Mouse (Mus musculus) cerebellum, postnatal 25 days (tissue): Measurements from ENCODE around the gene Ptpn18.
"Not testable (repeated sequence)": the region's sequence is repeated elsewhere in the genome, so short reads cannot be mapped to it uniquely, and the experiment has no call there.

ENCODE experiments used
- DNase-seq, 2 experiments: peaks; one replicate each; pipeline ENCODE4 v3.0.0; 2021; ENCODE audit warnings: mixed read lengths in 2 of 2

The Ptpn18 gene

DNA sequence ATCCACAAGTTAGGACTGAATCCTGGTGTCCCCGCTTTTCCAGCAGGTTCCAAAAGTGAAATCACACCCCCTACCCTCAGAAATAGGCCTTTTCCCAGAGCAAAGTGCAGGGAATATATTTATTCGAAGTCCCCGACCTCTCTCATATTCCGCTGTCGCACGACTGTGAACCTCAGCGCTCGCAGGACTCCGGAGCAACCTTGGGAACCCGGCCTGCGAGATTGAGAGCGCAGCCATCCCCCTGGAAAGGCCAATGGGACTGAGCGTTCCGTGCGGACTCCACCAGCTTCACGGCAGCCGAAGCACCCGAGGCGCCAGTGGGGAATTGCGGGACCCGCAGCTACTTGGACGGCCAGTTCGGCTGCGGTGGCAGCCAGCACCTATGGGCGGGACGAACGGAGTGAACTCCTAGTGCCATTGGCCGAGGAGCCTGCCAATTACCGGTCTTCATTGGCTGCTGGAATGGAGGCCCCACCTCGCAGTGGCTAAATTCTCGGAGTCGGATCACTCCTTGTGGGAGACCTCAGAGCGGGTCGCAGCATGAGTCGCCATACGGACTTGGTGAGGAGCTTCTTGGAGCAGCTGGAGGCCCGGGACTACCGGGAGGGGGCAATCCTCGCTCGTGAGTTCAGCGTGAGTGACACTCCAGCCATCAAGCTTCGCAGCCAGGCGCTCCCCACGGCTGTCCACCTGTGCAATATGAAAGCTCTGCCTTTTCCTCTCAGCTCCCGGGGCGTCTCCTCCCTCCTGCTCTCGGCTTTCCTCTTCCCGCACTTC lies at the start of gene Ptpn18:
TSS of gene Ptpn18 (plus strand) at position 479 of the 777 bp plus-strand sequence.
- DNase-seq, result peak; percentile 97 to 99

DNA sequence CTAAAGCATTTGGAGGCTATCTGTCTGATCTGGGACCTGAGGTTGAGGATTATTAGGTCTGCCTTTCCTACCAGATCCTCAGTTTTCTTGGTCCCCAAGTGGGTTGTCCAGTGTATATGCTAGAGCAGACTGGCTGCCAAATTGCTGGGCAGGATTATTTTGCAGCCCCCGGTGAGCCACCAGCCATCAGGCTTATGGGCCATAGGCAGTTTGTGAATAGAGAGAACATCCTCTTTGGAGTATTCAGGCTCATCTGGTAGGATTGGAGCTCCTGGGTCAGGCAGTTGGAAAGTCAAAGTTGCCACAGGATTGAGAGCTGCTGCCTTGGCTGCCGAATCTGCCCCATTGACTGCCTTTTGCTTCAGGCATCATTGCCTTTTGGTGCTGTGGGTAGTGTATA lies 31.1 kb upstream of the Ptpn18 start:
- no peak for DNase-seq

DNA sequence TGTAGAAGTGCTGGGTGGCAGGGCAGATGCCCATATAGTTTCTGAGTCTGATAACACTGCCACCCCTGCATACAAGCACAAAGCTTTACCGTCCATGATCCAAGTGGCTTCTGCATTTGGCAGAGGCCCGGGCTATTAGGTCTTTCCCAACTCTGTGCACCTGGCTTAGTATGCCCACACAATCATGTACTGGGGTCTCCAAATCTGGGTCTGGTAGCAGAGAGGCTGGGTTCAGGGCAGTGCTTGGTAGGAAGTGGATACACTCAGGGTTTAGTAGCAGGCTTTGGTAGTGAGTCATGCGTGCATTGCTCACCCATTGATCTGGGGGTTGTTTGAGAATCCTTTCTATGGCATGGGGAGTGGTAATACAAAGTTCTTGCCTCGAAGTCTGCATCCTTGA lies 30.3 kb upstream of the Ptpn18 start:
- DNase-seq, result no peak

DNA sequence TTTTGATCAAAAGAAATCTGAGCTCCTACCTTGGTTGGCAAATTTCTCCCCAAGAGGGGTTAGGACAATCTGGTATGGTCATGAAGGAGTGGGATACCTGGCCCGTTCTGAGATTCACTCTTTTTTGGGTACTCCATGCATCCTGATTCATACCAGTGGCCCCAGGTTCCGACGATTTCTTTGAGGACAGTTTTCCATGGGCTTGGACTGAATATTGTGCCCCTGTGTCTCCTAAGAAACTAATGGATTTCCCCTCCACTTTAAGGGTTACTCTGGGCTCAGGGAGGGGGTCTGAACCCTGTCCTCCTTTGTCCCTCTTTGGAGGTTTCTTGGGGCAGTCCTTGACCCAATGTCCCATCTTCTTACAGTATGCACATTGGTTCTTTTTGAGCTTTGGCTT lies 28.6 kb upstream of the Ptpn18 start:
- DNase-seq, result no peak

DNA sequence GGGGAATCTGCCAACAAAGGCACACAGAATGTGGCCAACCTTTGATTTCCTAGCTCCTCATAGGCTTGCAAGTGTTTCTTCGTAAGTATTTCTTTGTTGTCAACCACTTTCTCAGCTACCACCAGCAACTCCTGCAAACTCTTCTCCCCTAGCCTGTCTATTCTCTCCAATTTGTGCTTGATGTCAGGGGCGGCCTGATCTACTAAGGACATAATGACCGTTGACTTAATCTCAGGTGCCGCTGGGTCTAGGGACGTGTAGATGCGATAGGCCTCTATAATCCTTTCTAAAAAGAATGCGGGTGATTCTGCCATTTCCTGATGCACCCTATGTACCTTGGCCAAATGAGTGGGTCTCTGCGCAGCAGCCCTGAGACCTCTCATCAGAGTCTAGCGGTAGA lies 28.1 kb upstream of the Ptpn18 start:
- DNase-seq, result no peak

DNA sequence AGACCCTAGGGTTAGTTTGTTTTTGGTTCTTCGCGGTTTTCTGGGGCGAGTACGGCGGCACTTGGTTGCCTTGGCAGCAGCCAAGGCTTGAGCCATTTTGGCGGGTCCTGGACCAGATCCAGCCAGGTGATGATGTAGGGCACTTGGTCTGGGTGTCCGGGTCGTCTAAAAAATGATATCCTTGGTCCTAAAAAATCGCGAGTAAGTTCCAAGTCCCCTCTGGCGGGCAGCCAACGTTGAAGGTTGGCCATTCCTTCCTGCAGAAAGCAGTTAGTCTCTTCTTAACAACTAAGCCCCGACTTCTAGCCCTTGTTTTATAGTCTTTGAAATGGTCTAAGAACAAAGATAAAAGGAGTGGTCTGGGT lies 27.2 kb upstream of the Ptpn18 start:
- DNase-seq, result peak; percentile 43 to 64

DNA sequence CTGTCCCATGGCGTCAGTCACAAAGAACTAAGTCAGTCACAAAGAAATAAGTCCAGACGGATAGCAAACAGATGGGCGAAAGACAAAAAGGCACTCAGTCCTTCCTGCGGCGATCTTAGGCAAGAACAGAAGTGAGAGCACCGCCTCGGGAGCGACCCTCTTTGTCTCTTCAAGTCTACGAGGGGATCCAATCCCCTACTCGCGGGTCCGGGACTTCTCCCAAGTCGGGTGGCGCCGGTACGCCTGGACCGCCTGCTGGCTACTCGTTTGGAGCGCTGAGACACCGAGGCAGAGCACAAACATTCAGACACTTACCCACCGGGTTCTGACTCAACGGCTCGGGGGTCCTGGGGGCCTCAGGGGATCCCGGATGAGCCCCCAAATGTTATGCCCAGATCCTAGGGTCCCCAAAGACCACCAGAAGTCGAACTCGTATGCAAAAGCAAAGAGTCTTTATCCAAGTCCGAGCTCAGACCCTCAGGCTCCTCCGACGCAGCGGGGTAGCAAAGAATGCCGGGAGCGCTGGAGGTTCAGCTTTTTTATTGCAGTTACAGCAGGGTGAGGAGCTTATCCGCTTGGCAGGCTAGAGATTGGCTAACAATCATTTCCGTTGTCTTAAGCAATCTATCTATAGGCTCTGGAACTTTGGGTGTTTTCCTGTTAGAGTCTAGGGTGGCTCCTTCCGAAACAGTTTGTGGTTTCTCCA lies 26.6 kb upstream of the Ptpn18 start:
- peak; percentile 44 to 47 for DNase-seq

DNA sequence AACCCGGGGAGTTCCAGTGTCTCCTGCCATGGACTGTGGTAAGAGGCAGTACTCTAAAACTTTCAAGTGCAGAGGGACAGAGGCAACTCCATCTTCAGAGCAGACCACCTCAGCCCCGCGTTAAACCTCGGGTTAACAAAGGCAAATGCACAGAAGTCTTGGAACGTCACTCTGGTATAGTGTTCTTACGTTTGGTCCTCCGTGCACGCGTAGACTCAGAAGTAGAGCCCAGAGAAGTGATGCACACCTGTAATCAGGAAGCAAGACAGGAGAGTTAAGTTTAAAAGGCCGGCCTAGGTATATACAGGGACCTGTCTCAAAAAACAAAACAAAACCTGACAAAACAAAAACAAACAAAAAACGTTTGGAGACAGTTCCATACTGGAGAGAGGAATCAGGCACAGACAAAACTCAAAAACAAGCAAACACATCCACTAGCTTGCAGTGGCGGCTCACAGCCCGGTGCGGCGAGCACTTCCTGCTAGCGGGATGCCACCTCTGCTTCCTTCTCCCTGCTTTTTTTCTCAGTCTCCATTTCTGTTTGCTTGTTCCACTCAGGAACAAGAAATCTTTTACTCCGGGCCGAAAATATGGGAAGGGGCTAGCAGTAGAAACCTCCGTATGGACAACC lies 25.6 kb upstream of the Ptpn18 start:
- peak; percentile 47 to 52 for DNase-seq

DNA sequence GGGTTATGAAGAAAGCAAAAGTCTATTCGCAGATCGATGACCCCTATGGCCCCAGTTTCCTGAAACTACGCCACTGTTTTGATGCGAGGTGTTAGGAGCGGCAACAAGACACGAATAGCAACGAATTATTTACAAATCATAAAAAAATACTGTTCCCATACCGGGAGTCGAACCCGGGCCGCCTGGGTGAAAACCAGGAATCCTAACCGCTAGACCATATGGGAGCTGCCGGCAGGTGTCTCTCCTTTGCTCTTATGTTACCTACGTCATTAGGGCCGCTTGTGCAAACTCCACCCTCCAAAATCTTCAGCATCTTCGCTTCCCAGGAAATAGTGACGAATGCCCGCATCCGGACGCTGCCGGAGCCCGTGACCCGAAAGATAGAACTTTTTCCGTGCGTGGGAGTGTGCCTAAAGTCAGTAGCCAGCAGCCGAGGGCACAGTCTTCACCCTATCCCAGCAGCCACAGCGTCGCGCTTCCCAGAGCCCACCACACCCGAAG lies 24.9 kb upstream of the Ptpn18 start:
- DNase-seq, result peak; percentile 95 to 98

DNA sequence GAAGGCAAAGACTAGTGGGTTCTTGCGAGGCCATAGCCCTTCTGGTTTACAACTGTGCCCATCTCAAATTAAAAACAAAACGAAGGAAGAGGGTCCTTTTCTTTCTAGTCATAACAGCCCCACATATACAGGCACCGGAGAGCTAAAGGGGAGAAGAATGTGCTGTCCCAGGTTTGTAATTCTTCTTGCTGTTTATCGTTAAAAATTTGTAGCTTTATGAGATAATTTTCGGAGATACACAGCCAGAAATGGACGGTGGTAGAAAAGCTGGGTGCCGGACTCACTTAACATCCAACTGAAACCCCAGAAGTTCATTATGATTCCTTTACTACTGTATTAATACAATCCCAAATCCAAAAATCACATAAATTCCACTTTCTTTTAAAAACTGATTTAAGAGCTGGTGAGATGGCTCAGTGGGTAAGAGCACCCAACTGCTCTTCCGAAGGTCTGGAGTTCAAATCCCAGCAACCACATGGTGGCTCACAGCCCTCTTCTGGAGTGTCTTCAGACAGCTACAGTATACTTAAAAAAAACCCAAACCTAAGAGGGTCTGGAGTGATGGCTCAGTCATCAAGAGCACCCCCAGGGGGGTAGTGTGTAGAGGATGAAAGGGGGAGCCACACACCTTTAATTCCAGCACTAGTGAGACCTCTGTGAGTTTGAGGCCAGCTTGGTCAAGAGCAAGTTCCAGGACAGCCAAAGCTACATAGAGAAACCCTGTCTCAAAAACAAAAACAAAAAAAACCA lies 24.0 kb upstream of the Ptpn18 start:
- DNase-seq, result no peak

DNA sequence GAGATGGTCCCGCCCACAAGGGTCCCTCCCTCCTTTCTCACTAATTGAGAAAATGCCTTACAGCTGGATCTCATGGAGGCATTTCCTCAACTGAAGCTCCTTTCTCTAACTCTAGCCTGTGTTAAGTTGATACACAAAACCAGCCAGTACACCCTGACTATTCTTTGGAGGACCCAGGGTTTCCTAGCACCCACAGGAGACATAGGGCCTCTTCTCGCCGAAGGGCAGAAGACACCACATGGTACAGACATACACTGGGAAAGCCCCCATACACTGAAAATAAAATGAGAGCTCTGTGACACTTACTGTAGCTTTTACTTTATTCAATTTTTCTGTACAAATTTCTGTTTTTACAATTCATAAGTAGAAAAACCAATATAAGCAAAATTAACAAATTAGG lies 23.2 kb upstream of the Ptpn18 start:
- no peak for DNase-seq

DNA sequence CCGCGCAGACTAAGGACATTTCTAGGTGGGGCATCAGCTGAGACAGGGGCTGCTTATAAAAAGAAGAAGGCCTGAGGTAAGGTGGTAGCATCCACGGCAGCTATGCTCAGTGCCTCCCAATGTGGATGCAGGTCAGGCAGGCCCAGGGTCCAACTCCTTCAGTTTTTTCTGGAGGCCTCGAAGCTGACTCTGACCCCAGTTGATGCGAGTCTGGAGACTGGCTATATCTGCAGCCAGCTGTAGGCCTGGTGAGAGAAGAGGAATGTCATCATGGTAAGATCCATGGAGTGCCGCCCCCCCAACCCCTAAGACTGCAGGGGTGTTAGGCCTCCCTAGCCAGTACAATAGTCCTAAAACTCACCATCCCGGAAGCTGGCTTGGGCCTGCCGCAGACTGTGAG lies 22.2 kb upstream of the Ptpn18 start:
- DNase-seq, result not testable (repeated sequence)

DNA sequence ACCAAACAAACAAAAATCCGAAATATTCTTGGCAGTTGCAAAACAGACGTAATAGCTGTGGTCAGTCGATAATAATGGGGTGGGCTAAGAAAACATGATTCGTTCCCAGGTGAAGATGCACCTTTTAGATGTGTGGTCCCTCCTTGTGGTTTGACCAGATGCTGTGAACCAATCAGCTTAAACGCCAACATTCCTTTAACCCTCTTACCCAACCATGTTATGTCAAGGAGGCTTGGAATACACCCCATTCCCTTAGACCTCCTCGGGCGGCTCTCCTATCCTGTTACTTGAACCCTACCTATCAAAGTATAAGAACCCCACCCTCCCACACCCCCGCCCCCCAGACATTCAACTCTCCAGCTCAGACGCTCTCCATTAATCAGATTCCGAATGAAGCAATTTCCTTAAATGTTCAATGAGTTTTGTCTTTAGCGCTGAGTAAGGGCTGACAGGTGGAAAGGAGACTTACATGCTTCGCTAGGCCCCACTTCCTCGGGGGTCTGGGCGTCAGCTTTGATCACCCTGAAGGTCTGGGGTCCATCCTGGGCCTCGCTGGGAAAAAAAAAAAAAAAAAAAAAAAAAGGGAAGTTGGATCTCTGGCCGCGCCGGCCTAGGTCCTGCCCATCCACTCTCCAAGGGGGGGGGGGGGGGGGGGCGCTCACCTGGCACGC lies 21.0 kb upstream of the Ptpn18 start:
- DNase-seq, result no peak

DNA sequence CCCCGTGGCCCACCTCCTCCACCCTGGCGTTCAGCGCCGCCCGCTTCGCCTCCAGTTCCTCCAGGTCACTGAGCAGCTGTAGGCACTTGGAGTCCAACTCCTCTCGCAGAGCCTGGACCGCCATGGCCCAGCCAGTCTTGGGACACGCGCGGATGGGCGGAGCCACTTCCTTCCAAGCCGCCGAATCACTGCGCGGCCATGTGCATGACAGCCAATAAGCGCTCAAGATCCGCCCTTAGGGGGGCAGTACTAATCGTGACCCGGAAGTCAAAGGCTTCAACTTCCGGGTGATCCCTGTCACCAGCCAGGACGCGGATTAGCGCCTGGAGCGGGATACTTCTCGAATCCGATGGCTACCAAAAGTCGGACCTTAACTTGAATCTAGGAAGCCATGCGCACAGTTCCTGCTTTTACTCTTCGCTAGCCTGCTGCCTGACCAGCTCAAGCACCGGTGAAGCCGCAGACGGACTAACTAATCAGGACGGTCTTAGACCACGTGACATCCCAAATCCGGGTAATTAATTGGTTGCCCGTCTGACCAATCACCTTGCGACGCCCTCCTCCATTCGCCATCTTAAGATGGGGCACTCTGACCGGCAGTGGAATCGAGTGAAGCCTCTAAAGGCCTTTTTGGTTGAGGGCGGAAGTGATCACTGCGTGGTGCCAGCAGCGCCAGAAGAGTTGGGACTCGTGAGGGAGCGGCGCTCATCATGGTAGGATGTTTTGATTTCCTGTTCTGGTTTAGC lies 20.2 kb upstream of the Ptpn18 start, which contains the start of the genes Ccdc115 and Imp4:
TSS of gene Ccdc115 (minus strand) at position 458 of the 746 bp plus-strand sequence.
TSS of gene Imp4 (plus strand) at position 637 of the 746 bp plus-strand sequence.
- DNase-seq, result peak; percentile 94 to 96

DNA sequence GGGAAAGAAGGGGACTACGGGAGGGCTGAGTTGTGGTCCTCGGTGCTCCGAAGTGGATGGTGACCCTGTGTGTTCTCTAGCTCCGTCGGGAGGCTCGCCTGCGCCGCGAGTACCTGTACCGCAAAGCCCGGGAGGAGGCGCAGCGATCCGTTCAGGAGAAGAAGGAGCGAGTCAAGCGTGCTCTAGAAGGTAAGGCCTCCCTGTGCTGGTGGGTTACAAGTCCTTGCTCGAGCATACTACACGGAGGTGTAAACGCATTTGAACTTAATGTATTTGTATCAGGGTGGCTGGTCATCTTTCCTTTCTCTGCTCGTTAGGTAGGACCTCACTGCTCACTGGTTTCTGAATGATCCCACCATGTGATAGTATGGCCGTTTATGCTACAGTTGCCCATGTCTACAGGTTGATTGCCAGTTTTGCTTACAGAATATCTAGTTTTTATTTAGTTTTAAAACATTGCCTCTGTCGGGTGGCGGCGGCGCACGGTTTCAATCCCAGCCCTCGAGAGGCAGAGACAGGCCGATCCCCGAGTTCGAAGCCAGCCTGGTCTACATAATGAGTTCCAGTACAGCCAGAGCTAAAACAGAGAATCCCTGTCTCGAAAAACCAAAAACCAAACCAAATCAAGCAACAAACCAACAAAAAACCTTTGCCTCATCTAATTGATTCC lies 19.5 kb upstream of the Ptpn18 start:
- peak in 1 of 2 experiments; percentile 38 for DNase-seq

DNA sequence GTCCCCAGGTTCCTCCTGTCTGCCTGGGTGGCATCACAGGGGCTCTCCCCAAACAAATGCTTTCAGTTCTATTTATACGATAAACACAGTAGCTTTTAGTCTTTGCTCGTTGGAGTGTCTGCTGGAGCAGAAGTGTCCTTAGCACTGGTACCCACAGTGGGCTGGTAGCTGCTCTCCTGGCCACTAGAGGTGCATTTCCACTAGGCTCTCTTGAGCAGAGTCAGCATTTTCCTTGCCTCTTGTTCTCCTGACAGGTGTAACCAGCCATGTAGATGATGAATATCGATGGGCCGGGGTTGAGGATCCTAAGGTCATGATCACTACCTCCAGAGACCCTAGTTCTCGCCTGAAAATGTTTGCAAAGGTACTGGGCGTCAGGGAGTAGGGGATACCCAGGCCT lies 16.4 kb upstream of the Ptpn18 start:
- no peak for DNase-seq

DNA sequence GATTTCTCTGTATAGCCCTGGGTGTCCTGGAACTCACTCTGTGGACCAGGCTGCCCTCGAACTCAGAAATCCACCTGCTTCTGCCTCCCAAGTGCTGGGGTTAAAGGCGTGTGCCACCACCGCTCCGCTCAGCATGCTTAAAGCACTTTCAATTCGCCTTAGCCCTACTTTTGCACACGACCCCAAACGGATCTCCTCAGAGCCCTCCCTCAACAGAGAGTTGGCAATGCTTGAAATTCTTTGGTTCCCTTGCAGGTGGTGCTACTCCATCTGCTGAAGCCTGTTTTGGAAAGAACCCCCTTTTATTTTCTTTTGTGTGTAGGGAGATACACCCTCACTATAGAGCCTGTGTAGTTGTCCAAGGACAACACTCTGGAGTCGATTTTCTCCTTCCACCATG lies 1.1 kb upstream of the Ptpn18 start:
- DNase-seq, result no peak

DNA sequence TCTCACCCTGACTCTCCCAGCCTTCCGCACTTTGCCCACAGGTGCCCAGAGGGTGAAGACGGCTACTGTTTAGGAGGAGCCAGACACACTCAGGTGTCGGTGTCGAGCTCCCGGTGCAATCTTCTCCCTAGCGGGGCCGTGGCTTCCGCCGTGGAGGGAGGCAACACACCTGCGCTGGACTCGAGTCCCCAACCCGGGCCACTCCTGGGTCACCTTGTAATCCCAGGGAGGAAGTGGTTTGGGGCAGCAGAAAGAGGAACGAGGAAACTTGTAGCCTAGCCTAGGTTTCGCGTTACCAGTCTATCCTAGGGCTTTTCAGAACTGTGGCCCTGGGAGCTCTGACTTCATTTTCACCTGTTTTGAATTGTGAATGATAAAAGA lies 489 bp downstream of the Ptpn18 start:
- no peak for DNase-seq

DNA sequence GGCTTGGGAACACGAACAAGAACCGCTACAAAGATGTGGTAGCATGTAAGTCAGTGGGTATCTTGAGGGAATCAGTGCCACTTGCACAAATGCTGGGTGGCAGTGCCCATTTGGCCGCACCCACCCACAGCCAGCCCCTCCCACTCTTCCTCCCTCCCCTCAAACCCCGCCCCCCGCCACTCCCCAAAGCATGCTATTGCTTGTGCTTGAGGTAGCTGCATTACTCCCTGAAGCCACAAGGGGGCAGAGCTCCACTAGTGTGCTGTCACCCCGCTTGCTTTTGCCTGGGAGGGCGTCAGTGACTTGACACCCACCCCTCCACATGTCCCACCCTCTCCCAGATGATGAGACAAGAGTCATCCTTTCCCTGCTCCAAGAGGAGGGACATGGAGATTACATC lies 3.2 kb downstream of the Ptpn18 start:
- DNase-seq, result peak; percentile 65 to 84

DNA sequence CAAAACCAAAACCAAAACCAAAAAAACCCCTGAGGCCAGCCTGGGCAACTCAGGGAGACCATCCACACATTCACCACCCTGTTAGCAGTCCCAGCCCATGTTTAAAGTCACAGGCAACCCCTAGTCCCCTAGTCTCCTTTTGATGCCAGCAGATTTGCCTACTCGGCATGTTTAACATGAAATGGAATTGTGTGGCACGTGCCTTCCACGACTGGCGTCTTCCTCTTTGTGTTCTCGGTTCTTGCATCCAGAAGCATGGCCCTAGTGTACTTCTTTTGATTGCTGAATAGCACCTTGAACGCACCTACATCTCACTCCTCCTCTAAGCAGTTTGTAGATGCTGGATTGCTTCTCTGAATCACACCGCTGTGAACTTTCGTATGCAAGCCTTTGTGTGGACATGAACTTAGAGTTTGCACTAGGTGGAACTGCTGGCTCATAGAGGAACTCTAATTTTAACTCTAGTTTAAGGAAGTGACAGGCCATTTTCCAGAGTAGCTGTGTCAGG lies 4.8 kb downstream of the Ptpn18 start:
- no peak for DNase-seq

DNA sequence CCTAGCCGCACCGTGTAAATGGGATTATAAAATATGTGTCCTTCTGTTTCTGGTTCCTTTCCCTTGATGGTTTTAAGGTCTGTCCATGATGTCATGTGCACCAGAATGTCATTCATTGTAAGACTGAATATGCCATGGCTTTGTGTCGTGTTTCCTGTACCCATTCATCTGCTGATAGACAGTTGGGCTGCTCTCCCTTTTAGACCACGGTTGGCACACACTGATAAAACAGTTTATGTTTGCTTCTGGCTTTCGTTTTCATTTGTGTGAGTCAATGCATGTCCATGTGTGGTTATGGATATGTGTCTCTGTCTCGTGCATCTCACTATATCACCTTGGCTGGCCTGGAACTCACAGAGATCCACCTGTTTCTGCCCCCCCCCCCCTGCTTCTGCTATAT lies 5.9 kb downstream of the Ptpn18 start:
- no peak for DNase-seq
